ENCODE assay signal across 10 mouse cellular contexts in the genomic region with DNA sequence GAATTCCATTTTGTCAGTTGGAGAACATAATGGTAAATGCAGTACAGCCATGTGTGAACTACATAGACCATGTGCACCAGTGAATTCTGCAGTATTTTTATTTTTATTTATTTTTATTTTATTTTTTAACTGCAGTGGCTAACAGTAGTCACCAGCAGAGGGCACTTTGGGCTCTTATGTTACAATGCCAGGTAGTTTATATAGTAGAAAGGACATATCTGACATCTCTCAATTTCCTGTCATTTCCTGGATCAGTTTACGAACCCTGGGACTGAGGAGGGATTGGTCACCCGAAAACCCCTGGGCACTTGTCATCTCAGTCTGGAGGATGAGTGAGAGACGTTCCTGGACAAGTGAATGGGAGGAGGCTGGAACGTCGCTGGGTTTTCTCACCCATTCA. TPM values are rescaled to one million over a fixed set of nuclear protein-coding genes. Genes with fewer than 3 reads are reported as not detected.
DNase-seq lines count a peak whose midpoint lies in the region; ATAC-seq lines count a peak whose summit lies in the region.
"Had no signal": no experiment of that assay in that cellular context is flagged by ENCODE, and none has a peak within 500 bp of the region (broad histone marks: within the 10 kb centered on the region; RNA-seq: fewer than 3 reads in every experiment).

No protein-coding gene starts in this region.

- no peak overlapping the region for H3K27ac ChIP-seq in heart, embryonic 12.5 days (ENCODE audit: poor library complexity, severe bottlenecking)
- H3K27ac ChIP-seq in embryonic facial prominence, embryonic 12.5 days: no peak overlapping the region

- ATAC-seq in heart, embryonic 12.5 days (ENCODE audit: insufficient number of reproducible peaks, low FRiP score): no peak
- ATAC-seq in embryonic facial prominence, embryonic 12.5 days (ENCODE audit: insufficient number of reproducible peaks, insufficient read depth, low FRiP score, low TSS enrichment): no peak

- H3K9ac ChIP-seq in heart, embryonic 12.5 days: no peak overlapping the region
- H3K9ac ChIP-seq in embryonic facial prominence, embryonic 12.5 days: no peak overlapping the region

- DNase-seq in heart, adult 8-10 months (ENCODE audit: low spot score): no peak
- DNase-seq in A20 (ENCODE audit: low read depth, low spot score): peak; percentile 37
- DNase-seq in left cerebral cortex, postnatal 25 days (ENCODE audit: low spot score in 2 of 2): peak; percentile 35 to 39
- peak; percentile 44 to 57 for DNase-seq in right cerebral cortex, adult 2 months (ENCODE audit: low spot score in 2 of 2)
- no peak for DNase-seq in spleen, postnatal 36 days (ENCODE audit: low spot score in 2 of 2)
- DNase-seq in thymus, postnatal 10 days (ENCODE audit: low spot score in 2 of 2): no peak

- WGBS in heart, embryonic 12.5 days: 30% methylated on average over 5 of the region's 5 CpGs
- 27% methylated on average over 5 of the region's 5 CpGs for WGBS in embryonic facial prominence, embryonic 12.5 days

- H3K4me1 ChIP-seq in heart, embryonic 12.5 days (replicated peaks): no peaks in the 10 kb centered on the region
- no peaks in the 10 kb centered on the region for H3K4me1 ChIP-seq in embryonic facial prominence, embryonic 12.5 days
- H3K4me1 ChIP-seq: megakaryocyte, embryonic 14.5 days had no signal

- no peak overlapping the region for H3K4me3 ChIP-seq in heart, embryonic 12.5 days
- no peak overlapping the region for H3K4me3 ChIP-seq in embryonic facial prominence, embryonic 12.5 days
- H3K4me3 ChIP-seq: megakaryocyte, embryonic 14.5 days had no signal

- intact Hi-C loops in left cerebral cortex, postnatal 25 days (cut with DNase I): loop anchor here (5.0 to 10.0 kb wide), 3 partner anchors 516 to 749 kb away; no protein-coding TSS in a partner anchor

- H3K9me3 ChIP-seq in heart, embryonic 12.5 days (replicated peaks): no peaks in the 10 kb centered on the region
- H3K9me3 ChIP-seq in embryonic facial prominence, embryonic 12.5 days: no peaks in the 10 kb centered on the region
- H3K9me3 ChIP-seq: G1E; megakaryocyte, embryonic 14.5 days had no signal

- 0 out of 2 replicates have a peak overlapping the region, but pooled peaks have one; percentile 33 for H3K4me2 ChIP-seq in heart, embryonic 12.5 days
- peak overlapping the region; percentile 26; the same call in 1 of the 2 replicates for H3K4me2 ChIP-seq in embryonic facial prominence, embryonic 12.5 days (replicated peaks)

- no peaks in the 10 kb centered on the region for H3K27me3 ChIP-seq in heart, embryonic 12.5 days (replicated peaks)
- no peaks in the 10 kb centered on the region for H3K27me3 ChIP-seq in embryonic facial prominence, embryonic 12.5 days
- H3K27me3 ChIP-seq: megakaryocyte, embryonic 14.5 days had no signal

- H3K36me3 ChIP-seq in heart, embryonic 12.5 days: no peaks in the 10 kb centered on the region
- H3K36me3 ChIP-seq in embryonic facial prominence, embryonic 12.5 days: no peaks in the 10 kb centered on the region
- H3K36me3 ChIP-seq: G1E had no signal

RNA-seq across cellular contexts. Expression of a gene that starts 52.4 kb away (rescaled TPM):
- 29.6 and 31.7 TPM in 2 replicates for polyA plus RNA-seq in heart, embryonic 12.5 days (2016; fragmentation: Nextera tagmentation; extraction: Ambion mirVana)
- total RNA-seq in heart, adult 8-10 months (2022): 10 to 100 TPM; 19.1 to 30.5 (median 25.2) TPM
- polyA plus RNA-seq in embryonic facial prominence, embryonic 12.5 days (2016; fragmentation: Nextera tagmentation; extraction: Ambion mirVana): 49.2 and 50.9 TPM in 2 replicates
- 10 to 100 TPM; 64.5 to 70.6 TPM for total RNA-seq in left cerebral cortex, postnatal 25 days (2021)

Comparison
In these comparisons a context has a peak if more than half of its experiments do, and no peak if none do; other contexts are left out.
1. DNase-seq: peak in A20 (single experiment), left cerebral cortex, postnatal 25 days (2 of 2) and right cerebral cortex, adult 2 months (2 of 2); none in heart, adult 8-10 months (single experiment), spleen, postnatal 36 days (0 of 2) and thymus, postnatal 10 days (0 of 2).